Mouse (Mus musculus) stomach, adult 2 months (tissue): ENCODE measurements around the gene Olfr124. TPM values are rescaled to one million over a fixed set of nuclear protein-coding genes. Genes with fewer than 3 reads are reported as not detected.

Experiments used
- polyA plus RNA-seq: library from polyadenylated mRNA; depleted of rRNA; stranded (reverse); fragments of >200 nt; gene quantifications from 2 replicates; pipeline ENCODE4 v1.2.3, GENCODE M21; 2012; rRNA removed

Olfr124 gene
- not detected in 2 replicates for polyA plus RNA-seq

DNA sequence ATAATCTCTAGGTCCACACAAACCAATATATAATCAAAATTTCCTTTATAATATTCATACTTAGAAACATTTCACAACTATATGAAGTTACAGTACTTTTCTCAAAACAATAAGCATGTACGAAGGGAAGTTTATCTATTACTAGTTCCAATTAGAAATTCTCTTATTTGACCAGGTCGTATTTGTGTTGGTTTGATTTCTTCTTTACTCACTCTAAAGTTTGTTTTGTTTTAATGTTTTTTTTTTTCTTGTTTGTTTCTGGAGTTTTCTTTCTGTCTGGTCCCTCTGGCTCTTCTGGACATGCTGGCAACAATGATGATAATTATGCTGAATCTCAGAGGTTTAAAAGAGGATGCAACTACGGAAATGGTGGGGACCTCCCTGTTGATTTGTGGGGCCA is at the start of gene Olfr124:
Gene Olfr124, plus strand, starts transcription at position 301 of the 400 bp plus-strand sequence.

GRCm38 (mm10) chr17:37768307-37768706 is 31.4 kb upstream of the Olfr124 start, which contains the start of gene Olfr122:
Olfr122 (plus strand) TSS chr17:37768607.

DNA sequence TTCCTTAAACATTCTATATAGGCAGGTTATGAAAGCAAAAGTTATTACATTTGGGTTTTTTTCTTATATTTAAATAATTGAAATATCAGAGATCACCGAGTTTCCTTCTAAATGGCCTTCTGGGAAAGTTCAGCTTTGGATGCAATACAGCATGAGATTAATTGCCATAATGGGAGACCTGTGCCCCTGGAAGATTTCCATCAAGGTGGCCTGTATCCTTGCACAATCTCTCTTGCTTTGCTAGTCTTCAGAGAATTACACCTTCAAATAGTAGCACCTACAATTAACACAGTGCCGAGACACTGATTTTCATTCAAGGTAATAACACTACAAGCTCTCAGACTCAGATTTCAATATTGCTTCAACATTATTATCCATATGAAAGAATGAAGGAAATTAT is 6.5 kb upstream of the Olfr124 start, which contains the start of gene Olfr123:
Gene Olfr123, plus strand, starts transcription at position 301 of the 400 bp plus-strand sequence.

GRCm38 (mm10) chr17:37832649-37833048 is 33.0 kb downstream of the Olfr124 start, which contains the start of gene Olfr125:
Olfr125 (plus strand) TSS chr17:37832949.

GRCm38 (mm10) chr17:37847183-37847582 is 47.5 kb downstream of the Olfr124 start, which contains the start of gene Olfr126:
Olfr126 (plus strand) TSS chr17:37847483.

Other genes with a start within 250 kb of the Olfr124 start
- gene Olfr112, start 230.4 kb upstream of the Olfr124 start, polyA plus RNA-seq: not detected in 2 replicates
- not detected in 2 replicates for gene Olfr113, start 222.2 kb upstream of the Olfr124 start, polyA plus RNA-seq
- gene Olfr114, start 207.1 kb upstream of the Olfr124 start, polyA plus RNA-seq: not detected in 2 replicates
- gene Olfr115, start 172.8 kb upstream of the Olfr124 start, polyA plus RNA-seq: not detected in 2 replicates
- gene Olfr116, start 172.7 kb upstream of the Olfr124 start, polyA plus RNA-seq: not detected in 2 replicates
- gene Olfr117, start 136.1 kb upstream of the Olfr124 start, polyA plus RNA-seq: not detected in 2 replicates
- gene Olfr118, start 132.9 kb upstream of the Olfr124 start, polyA plus RNA-seq: not detected in 2 replicates
- gene Olfr119, start 103.3 kb upstream of the Olfr124 start, polyA plus RNA-seq: not detected in 2 replicates
- not detected in 2 replicates for gene Olfr120, start 78.1 kb upstream of the Olfr124 start, polyA plus RNA-seq
- not detected in 2 replicates for gene Olfr121, start 51.0 kb upstream of the Olfr124 start, polyA plus RNA-seq
- gene Olfr122, start 31.3 kb upstream of the Olfr124 start, polyA plus RNA-seq: not detected in 2 replicates
- gene Olfr123, start 6.4 kb upstream of the Olfr124 start, polyA plus RNA-seq: not detected in 2 replicates
- not detected in 2 replicates for gene Olfr125, start 33.1 kb downstream of the Olfr124 start, polyA plus RNA-seq
- gene Olfr126, start 47.6 kb downstream of the Olfr124 start, polyA plus RNA-seq: not detected in 2 replicates
- not detected in 2 replicates for gene Olfr127, start 100.5 kb downstream of the Olfr124 start, polyA plus RNA-seq
- not detected in 2 replicates for gene Olfr128, start 120.7 kb downstream of the Olfr124 start, polyA plus RNA-seq
- gene Olfr761, start 153.2 kb downstream of the Olfr124 start, polyA plus RNA-seq: not detected in 2 replicates